Mouse (Mus musculus): ENCODE measurements around the gene Nomo1. TPM values are rescaled to one million over a fixed set of nuclear protein-coding genes. Genes with fewer than 3 reads are reported as not detected.

Nomo1 gene
- polyA plus RNA-seq, 1 experiment from 2014 or later: 19.9 TPM

GRCm38 (mm10) chr7:46130723-46131122 lies 97.2 kb downstream of the Nomo1 start:
- DNase-seq: no peak
- 61% methylated on average over 7 of the region's 7 CpGs for WGBS (ENCODE audit: insufficient replicate concordance)
- no peaks in the 10 kb centered on the region for H3K27me3 ChIP-seq (ENCODE audit: insufficient read depth, low read length)

DNA sequence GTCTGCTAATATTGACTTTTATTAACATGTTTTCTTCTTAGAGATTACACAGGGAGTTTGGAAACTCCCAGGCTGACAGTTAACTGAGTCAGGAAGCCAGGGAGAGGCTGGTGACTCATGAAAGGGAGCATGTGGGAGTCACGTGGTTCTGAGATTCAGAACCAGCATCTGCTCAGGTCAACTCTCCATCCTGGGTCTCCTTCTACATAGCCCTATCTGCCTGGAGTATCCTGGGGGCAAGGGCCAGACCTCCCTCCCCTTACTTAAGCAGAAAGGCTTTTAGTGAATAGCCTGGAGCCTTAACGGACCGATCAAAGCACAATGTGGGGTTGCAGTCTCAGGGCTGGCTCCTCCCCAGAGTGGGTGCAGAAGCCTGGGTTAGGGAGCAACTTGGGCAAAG lies 97.8 kb downstream of the Nomo1 start:
- DNase-seq: no peak
- ATAC-seq: no peak
- Histone ChIP-seq H3K9me3 (ENCODE audit: low read length) (no peaks in the 10 kb centered on the region), H3K4me2 (ENCODE audit: low read depth, low read length) (no peak overlapping the region), H3K4me3 (ENCODE audit: low read depth, low read length) (no peak overlapping the region), H3K9ac (replicated peaks) (no peak overlapping the region), H3K27ac (ENCODE audit: low read depth) (no peak overlapping the region), H3K4me1 (ENCODE audit: insufficient read depth) (no peaks in the 10 kb centered on the region), H3K27me3 (ENCODE audit: insufficient read depth, low read length) (no peaks in the 10 kb centered on the region), H3K36me3 (replicated peaks; ENCODE audit: insufficient read depth, low read length) (no peaks in the 10 kb centered on the region)
- TF ChIP-seq EP300 (IDR thresholded peaks at IDR 0.05; ENCODE audit: low read depth) (no peak), CTCF (IDR thresholded peaks at IDR 0.05; ENCODE audit: low read depth) (no peak)
- WGBS (ENCODE audit: insufficient replicate concordance): 42% methylated on average over 3 of the region's 3 CpGs

More at GRCm38 (mm10) chr7:46130723-46131122, 97.2 kb downstream of the Nomo1 start:
- Histone ChIP-seq H3K27ac (ENCODE audit: low read depth) (no peak overlapping the region), H3K9ac (replicated peaks) (no peak overlapping the region), H3K4me2 (ENCODE audit: low read depth, low read length) (no peak overlapping the region), H3K9me3 (ENCODE audit: low read length) (no peaks in the 10 kb centered on the region), H3K36me3 (replicated peaks; ENCODE audit: insufficient read depth, low read length) (no peaks in the 10 kb centered on the region), H3K4me3 (ENCODE audit: low read depth, low read length) (no peak overlapping the region), H3K4me1 (ENCODE audit: insufficient read depth) (no peaks in the 10 kb centered on the region)
- TF ChIP-seq CTCF (IDR thresholded peaks at IDR 0.05; ENCODE audit: low read depth): no peak
- no peak for TF ChIP-seq EP300 (IDR thresholded peaks at IDR 0.05; ENCODE audit: low read depth)
- ATAC-seq: no peak

DNA sequence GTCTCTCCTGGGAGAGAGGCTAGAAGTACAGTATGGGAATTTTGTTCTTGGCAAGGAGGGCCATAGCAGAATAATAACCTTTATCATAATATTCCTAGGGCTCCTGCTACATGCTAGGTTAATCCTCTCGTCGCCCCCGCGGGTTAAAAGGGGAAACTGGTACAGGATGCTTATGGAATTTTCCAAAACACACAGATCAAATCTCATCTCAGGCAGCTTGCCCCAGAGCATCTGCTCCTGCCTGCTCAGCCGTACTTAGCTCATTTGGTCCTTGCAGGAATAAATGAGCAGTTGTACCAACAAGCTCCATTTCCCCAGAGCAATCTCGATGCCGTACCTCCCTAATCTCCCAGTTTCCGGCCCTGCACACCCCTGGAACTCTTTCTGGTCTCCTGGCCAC lies 98.3 kb downstream of the Nomo1 start:
- DNase-seq (no peak), ATAC-seq (no peak)
- no peaks in the 10 kb centered on the region for H3K36me3 ChIP-seq (replicated peaks; ENCODE audit: insufficient read depth, low read length)
- 74% methylated on average over 8 of the region's 8 CpGs for WGBS (ENCODE audit: insufficient replicate concordance)
- H3K4me1 ChIP-seq (ENCODE audit: insufficient read depth): no peaks in the 10 kb centered on the region
- no peaks in the 10 kb centered on the region for H3K27me3 ChIP-seq (ENCODE audit: insufficient read depth, low read length)
- no peaks in the 10 kb centered on the region for H3K9me3 ChIP-seq (ENCODE audit: low read length)
- H3K4me3 ChIP-seq (ENCODE audit: low read depth, low read length): no peak overlapping the region
- no peak overlapping the region for H3K9ac ChIP-seq (replicated peaks)
- no peak for TF ChIP-seq CTCF (IDR thresholded peaks at IDR 0.05; ENCODE audit: low read depth)
- no peak for TF ChIP-seq EP300 (IDR thresholded peaks at IDR 0.05; ENCODE audit: low read depth)
- H3K4me2 ChIP-seq (ENCODE audit: low read depth, low read length): no peak overlapping the region
- no peak overlapping the region for H3K27ac ChIP-seq (ENCODE audit: low read depth)

DNA sequence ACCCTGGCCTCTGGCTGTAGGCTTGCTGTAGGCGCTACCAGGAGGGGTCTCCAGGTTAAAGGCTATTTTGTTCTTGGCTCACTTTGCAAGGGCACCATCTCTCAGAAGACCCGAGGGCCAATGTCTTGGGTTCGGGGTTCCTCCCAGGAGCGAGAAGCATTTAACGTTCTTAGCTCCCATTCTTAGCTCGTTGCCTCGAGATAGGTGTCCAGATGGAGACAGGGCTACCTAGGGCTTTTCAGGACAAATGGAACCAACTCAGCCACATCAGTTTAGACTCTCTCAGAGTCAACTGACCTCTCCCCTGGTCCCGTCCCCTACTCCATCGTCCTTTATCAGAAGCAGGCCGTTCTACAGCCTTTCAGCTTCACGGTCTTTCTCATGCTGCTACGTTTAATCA lies 98.7 kb downstream of the Nomo1 start:
- TF ChIP-seq CTCF (IDR thresholded peaks at IDR 0.05; ENCODE audit: low read depth) (no peak), EP300 (IDR thresholded peaks at IDR 0.05; ENCODE audit: low read depth) (no peak)
- no peak overlapping the region for H3K4me2 ChIP-seq (ENCODE audit: low read depth, low read length)
- H3K9ac ChIP-seq (replicated peaks): no peak overlapping the region
- H3K4me1 ChIP-seq (ENCODE audit: insufficient read depth): no peaks in the 10 kb centered on the region
- ATAC-seq (no peak), DNase-seq (no peak)
- no peaks in the 10 kb centered on the region for H3K9me3 ChIP-seq (ENCODE audit: low read length)
- 83% methylated on average over 12 of the region's 12 CpGs for WGBS (ENCODE audit: insufficient replicate concordance)
- no peaks in the 10 kb centered on the region for H3K36me3 ChIP-seq (replicated peaks; ENCODE audit: insufficient read depth, low read length)
- no peak overlapping the region for H3K4me3 ChIP-seq (ENCODE audit: low read depth, low read length)
- H3K27me3 ChIP-seq (ENCODE audit: insufficient read depth, low read length): no peaks in the 10 kb centered on the region
- H3K27ac ChIP-seq (ENCODE audit: low read depth): no peak overlapping the region

Other genes starting within 250 kb of the Nomo1 start
- not detected in 2 replicates for gene Lmtk3, start 250.0 kb upstream of the Nomo1 start, polyA plus RNA-seq (2015; fragmentation: Nextera tagmentation; extraction: Ambion mirVana)
- gene Sult2b1, start 249.0 kb upstream of the Nomo1 start, polyA plus RNA-seq (2015; fragmentation: Nextera tagmentation; extraction: Ambion mirVana): 0.26 and 0.38 TPM in 2 replicates
- 21.4 and 24.2 TPM in 2 replicates for gene Cyth2, start 219.1 kb upstream of the Nomo1 start, polyA plus RNA-seq (2015; fragmentation: Nextera tagmentation; extraction: Ambion mirVana)
- 0.11 and 0.32 TPM in 2 replicates for gene Kcnj14, start 208.9 kb upstream of the Nomo1 start, polyA plus RNA-seq (2015; fragmentation: Nextera tagmentation; extraction: Ambion mirVana)
- gene Grwd1, start 202.8 kb upstream of the Nomo1 start, polyA plus RNA-seq (2015; fragmentation: Nextera tagmentation; extraction: Ambion mirVana): 18.3 and 19.3 TPM in 2 replicates
- 33.9 and 37.3 TPM in 2 replicates for gene Kdelr1, start 160.9 kb upstream of the Nomo1 start, polyA plus RNA-seq (2015; fragmentation: Nextera tagmentation; extraction: Ambion mirVana)
- gene Grin2d, start 155.3 kb upstream of the Nomo1 start, polyA plus RNA-seq (2015; fragmentation: Nextera tagmentation; extraction: Ambion mirVana): 0.02 and 0.05 TPM in 2 replicates
- gene Syngr4, start 137.0 kb upstream of the Nomo1 start, polyA plus RNA-seq (2015; fragmentation: Nextera tagmentation; extraction: Ambion mirVana): 0.70 and 0.71 TPM in 2 replicates
- 3.5 and 4.3 TPM in 2 replicates for gene Tmem143, start 136.8 kb upstream of the Nomo1 start, polyA plus RNA-seq (2015; fragmentation: Nextera tagmentation; extraction: Ambion mirVana)
- 56.0 and 57.7 TPM in 2 replicates for gene Emp3, start 112.3 kb upstream of the Nomo1 start, polyA plus RNA-seq (2015; fragmentation: Nextera tagmentation; extraction: Ambion mirVana)
- gene Ccdc114, start 109.6 kb upstream of the Nomo1 start, polyA plus RNA-seq (2015; fragmentation: Nextera tagmentation; extraction: Ambion mirVana): 0.64 and 1.2 TPM in 2 replicates
- 9.9 and 10.8 TPM in 2 replicates for gene Abcc6, start 3.4 kb upstream of the Nomo1 start, polyA plus RNA-seq (2015; fragmentation: Nextera tagmentation; extraction: Ambion mirVana)
- not detected in 2 replicates for gene Kcnj11, start 67.1 kb downstream of the Nomo1 start, polyA plus RNA-seq (2015; fragmentation: Nextera tagmentation; extraction: Ambion mirVana)
- 0.09 and 0.11 TPM in 2 replicates for gene Abcc8, start 146.3 kb downstream of the Nomo1 start, polyA plus RNA-seq (2015; fragmentation: Nextera tagmentation; extraction: Ambion mirVana)
- gene Ush1c, start 204.8 kb downstream of the Nomo1 start, polyA plus RNA-seq (2015; fragmentation: Nextera tagmentation; extraction: Ambion mirVana): 0.08 and 0.11 TPM in 2 replicates
- gene Otog, start 207.3 kb downstream of the Nomo1 start, polyA plus RNA-seq (2015; fragmentation: Nextera tagmentation; extraction: Ambion mirVana): not detected in 2 replicates

All from liver, postnatal 0 days (tissue).